ENCODE assay signal across 26 mouse cellular contexts in genomic region chr3:129166684-129167083, GRCm38 (mm10). TPM values are rescaled to one million over a fixed set of nuclear protein-coding genes. Genes with fewer than 3 reads are reported as not detected.
DNase-seq lines count a peak whose midpoint lies in the region; ATAC-seq and TF ChIP-seq lines count a peak whose summit lies in the region.
"Had no signal": no experiment of that assay in that cellular context is flagged by ENCODE, and none has a peak within 500 bp of the region (broad histone marks: within the 10 kb centered on the region; RNA-seq: fewer than 3 reads in every experiment).

No protein-coding gene starts in this region.

- no peaks in the 10 kb centered on the region for H3K36me3 ChIP-seq in liver, adult 2 months (ENCODE audit: control insufficient read depth, insufficient read depth, low read length)
- no peaks in the 10 kb centered on the region for H3K36me3 ChIP-seq in liver, postnatal 0 days (replicated peaks; ENCODE audit: insufficient read depth, low read length)
- H3K36me3 ChIP-seq: embryonic facial prominence, embryonic 13.5 days; G1E; heart, embryonic 15.5 days; limb, embryonic 12.5 days; neural tube, embryonic 13.5 days; stomach, embryonic 15.5 days had no signal

- no peak for TF ChIP-seq EP300 in liver, postnatal 0 days (IDR thresholded peaks at IDR 0.05; ENCODE audit: low read depth)

- peaks cover 4% of the 10 kb centered on the region; the same call in 1 of the 2 replicates for H3K27me3 ChIP-seq in liver, adult 2 months (ENCODE audit: control insufficient read depth, insufficient read depth, low read length)
- H3K27me3 ChIP-seq in liver, postnatal 0 days (ENCODE audit: insufficient read depth, low read length), result 0 out of 2 replicates have a peak, but pooled peaks cover 4% of the 10 kb centered on the region
- H3K27me3 ChIP-seq: megakaryocyte, embryonic 14.5 days; neural tube, embryonic 13.5 days; stomach, embryonic 15.5 days had no signal

- no peak overlapping the region for H3K27ac ChIP-seq in liver, adult 2 months (replicated peaks; ENCODE audit: insufficient read depth, low read depth, low read length)
- no peak overlapping the region for H3K27ac ChIP-seq in liver, postnatal 0 days (ENCODE audit: low read depth)
- H3K27ac ChIP-seq: embryonic facial prominence, embryonic 13.5 days; heart, embryonic 15.5 days; hindbrain, postnatal 0 days; left cerebral cortex, adult 2 months; limb, embryonic 12.5 days; liver, embryonic 14.5 days; neural tube, embryonic 13.5 days; stomach, embryonic 15.5 days had no signal

- H3K79me2 ChIP-seq in liver, adult 2 months (ENCODE audit: control insufficient read depth, insufficient read depth, low read length), result no peaks in the 10 kb centered on the region

- no peak overlapping the region for H3K4me2 ChIP-seq in liver, postnatal 0 days (ENCODE audit: low read depth, low read length)
- H3K4me2 ChIP-seq: embryonic facial prominence, embryonic 13.5 days; heart, embryonic 15.5 days; limb, embryonic 12.5 days; neural tube, embryonic 13.5 days; stomach, embryonic 15.5 days had no signal

- H3K4me3 ChIP-seq in liver, adult 2 months (ENCODE audit: insufficient read depth, low read depth, low read length), result no peak overlapping the region
- no peak overlapping the region for H3K4me3 ChIP-seq in liver, postnatal 0 days (ENCODE audit: low read depth, low read length)
- H3K4me3 ChIP-seq: embryonic facial prominence, embryonic 13.5 days; heart, embryonic 15.5 days; left cerebral cortex, adult 2 months; limb, embryonic 12.5 days; megakaryocyte, embryonic 14.5 days; neural tube, embryonic 13.5 days; stomach, embryonic 15.5 days had no signal

- DNase-seq in cerebellum, postnatal 10 days, result peak; percentile 5 to 13
- no peak for DNase-seq in cerebellum, adult 11 months
- DNase-seq in liver, adult 2 months (ENCODE audit: extremely low read depth, low read depth, low spot score), result peak; percentile 55
- no peak for DNase-seq in liver, postnatal 0 days
- DNase-seq in kidney, adult 9 months, result peak; percentile 55
- peak; percentile 84 for DNase-seq in large intestine, adult 2 months (ENCODE audit: low read depth, low spot score)
- no peak for DNase-seq in left cerebral cortex, adult 9 months (ENCODE audit: low spot score in 2 of 2)
- DNase-seq in adrenal gland, postnatal 14 days, result no peak
- DNase-seq: adrenal gland, postnatal 36 days; cerebellum, adult 2 months; gastrocnemius, postnatal 25 days; heart, postnatal 4 days; lung, postnatal 10 days; midbrain, embryonic 14.5 days; thymus, adult 2 months had no signal

- TF ChIP-seq CTCF in liver, adult 2 months (IDR thresholded peaks at IDR 0.05; ENCODE audit: low read depth, low read length), result 0 out of 2 replicates have a peak, but pooled peaks have one; percentile 13
- TF ChIP-seq CTCF in liver, postnatal 0 days (IDR thresholded peaks at IDR 0.05; ENCODE audit: low read depth), result no peak

- no peaks in the 10 kb centered on the region for H3K4me1 ChIP-seq in liver, adult 2 months (ENCODE audit: control insufficient read depth, insufficient read depth, low read length)
- no peaks in the 10 kb centered on the region for H3K4me1 ChIP-seq in liver, postnatal 0 days (ENCODE audit: insufficient read depth)
- H3K4me1 ChIP-seq: heart, embryonic 15.5 days; megakaryocyte, embryonic 14.5 days; neural tube, embryonic 13.5 days; stomach, embryonic 15.5 days had no signal

- 5% methylated on average over 6 of the region's 6 CpGs for WGBS in liver, adult 2 months
- 7% methylated on average over 6 of the region's 6 CpGs for WGBS in liver, postnatal 0 days (ENCODE audit: insufficient replicate concordance)
- WGBS in large intestine, adult 2 months, result 14% methylated on average over 6 of the region's 6 CpGs

- no peak for ATAC-seq in liver, postnatal 0 days
- ATAC-seq: forebrain, embryonic 14.5 days; hindbrain, postnatal 0 days had no signal

- H3K9ac ChIP-seq in liver, adult 2 months (ENCODE audit: low read depth, low read length), result no peak overlapping the region
- no peak overlapping the region for H3K9ac ChIP-seq in liver, postnatal 0 days (replicated peaks)
- H3K9ac ChIP-seq: embryonic facial prominence, embryonic 13.5 days; heart, embryonic 15.5 days; limb, embryonic 12.5 days; liver, embryonic 14.5 days; neural tube, embryonic 13.5 days; stomach, embryonic 15.5 days had no signal

- no peaks in the 10 kb centered on the region for H3K9me3 ChIP-seq in liver, postnatal 0 days (ENCODE audit: low read length)
- H3K9me3 ChIP-seq: embryonic facial prominence, embryonic 13.5 days; heart, embryonic 15.5 days; limb, embryonic 12.5 days; neural tube, embryonic 13.5 days; stomach, embryonic 15.5 days had no signal

- no peak for TF ChIP-seq POLR2A in liver, adult 2 months (IDR thresholded peaks at IDR 0.05; ENCODE audit: extremely low read depth, insufficient read depth, low read length)

RNA-seq across cellular contexts. Expression of gene Pitx2, which starts 33.0 kb away (rescaled TPM):
- 0.18 TPM in 1 of 2 replicates, not detected in the other for total RNA-seq in liver, adult 2 months (2014; rRNA removed)
- polyA plus RNA-seq in liver, adult 2 months (2012; rRNA removed), result not detected in 2 replicates
- polyA plus RNA-seq in liver, postnatal 0 days (2015; fragmentation: Nextera tagmentation; extraction: Ambion mirVana), result 0.20 and 0.33 TPM in 2 replicates
- polyA plus RNA-seq in large intestine, adult 2 months (2012; rRNA removed), result 23.4 and 29.8 TPM in 2 replicates
- 0.41 TPM in 1 of 2 replicates, not detected in the other for total RNA-seq in adrenal gland, postnatal 14 days (2021)
- total RNA-seq: adrenal gland, postnatal 36 days; left cerebral cortex, adult 2 months had no signal
- polyA plus RNA-seq: G1E had no signal

Comparison
In these comparisons a context has a peak if more than half of its experiments do, and no peak if none do; other contexts are left out.
1. DNase-seq: peak in cerebellum, postnatal 10 days (2 of 2), liver, adult 2 months (single experiment), kidney, adult 9 months (single experiment) and large intestine, adult 2 months (single experiment); none in cerebellum, adult 11 months (single experiment), liver, postnatal 0 days (single experiment), left cerebral cortex, adult 9 months (0 of 2) and adrenal gland, postnatal 14 days (single experiment).
2. RNA of gene Pitx2, which starts 33.0 kb away (polyA plus RNA-seq): 23.4 to 29.8 TPM in large intestine, adult 2 months; 0.20 to 0.33 TPM in liver, postnatal 0 days and not detected in liver, adult 2 months; every median in the first group is over 10 times any median in the second.